Mouse (Mus musculus) fat pad, adult 2 months (tissue): Measurements from ENCODE around the gene Gm3880.
"Not testable (repeated sequence)": the region's sequence is repeated elsewhere in the genome, so short reads cannot be mapped to it uniquely, and the experiment has no call there.

Source experiments
- DNase-seq: peaks from one replicate; pipeline ENCODE4 v3.0.0-alpha.2; 2011; ENCODE audit warnings: low read depth, low spot score; ENCODE audit errors: extremely low read depth

The Gm3880 gene

DNA sequence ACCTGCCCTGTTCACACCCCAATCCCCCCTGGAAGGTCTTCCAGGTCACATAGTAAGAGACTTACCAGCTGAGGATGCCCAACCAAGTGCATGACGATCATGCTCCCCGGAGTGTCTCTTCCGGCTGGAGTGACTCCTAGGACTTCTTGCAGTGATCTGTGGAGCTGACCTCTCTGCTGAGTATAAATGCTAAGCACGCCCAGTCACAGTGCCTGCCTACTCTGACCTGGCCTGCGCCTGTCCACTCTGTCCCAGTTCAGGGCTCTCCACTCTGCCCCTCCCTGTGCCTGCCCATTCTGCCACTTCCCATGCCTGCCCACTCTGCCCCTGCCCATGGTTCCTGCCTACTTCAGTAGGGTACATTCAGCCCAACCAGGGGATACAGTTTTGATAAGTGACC lies at the start of gene Gm3880:
Gm3880 (minus strand) TSS at position 101 of the 400 bp plus-strand sequence.
- not testable (repeated sequence) for DNase-seq

DNA sequence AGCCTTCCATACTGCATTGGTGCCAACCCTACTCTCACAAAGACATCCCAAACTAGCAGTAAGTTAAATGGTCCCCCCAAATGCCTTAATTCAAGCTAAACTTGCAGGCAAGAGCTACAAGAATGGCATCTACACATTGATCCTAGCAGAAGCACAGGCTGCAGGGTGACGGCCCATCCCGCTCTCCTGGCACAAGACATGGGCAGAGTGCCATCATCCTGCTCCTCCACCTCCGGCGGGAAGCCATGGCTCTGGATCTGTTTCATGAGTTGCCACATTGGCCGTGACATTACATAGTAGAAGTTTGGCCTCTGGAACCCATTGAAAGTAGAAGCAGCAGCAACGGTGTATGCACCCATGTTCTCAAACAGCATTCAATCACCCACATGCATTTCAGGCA lies 37.5 kb upstream of the Gm3880 start:
- DNase-seq, result not testable (repeated sequence)

GRCm38 (mm10) chrX:102707535-102707934 lies 20.8 kb upstream of the Gm3880 start, which contains the start of the genes Gm9112 and Dmrtc1b:
Gene Gm9112, minus strand, starts transcription at chrX:102707635.
Gene Dmrtc1b, plus strand, starts transcription at chrX:102707865.
- DNase-seq, result not testable (repeated sequence)

DNA sequence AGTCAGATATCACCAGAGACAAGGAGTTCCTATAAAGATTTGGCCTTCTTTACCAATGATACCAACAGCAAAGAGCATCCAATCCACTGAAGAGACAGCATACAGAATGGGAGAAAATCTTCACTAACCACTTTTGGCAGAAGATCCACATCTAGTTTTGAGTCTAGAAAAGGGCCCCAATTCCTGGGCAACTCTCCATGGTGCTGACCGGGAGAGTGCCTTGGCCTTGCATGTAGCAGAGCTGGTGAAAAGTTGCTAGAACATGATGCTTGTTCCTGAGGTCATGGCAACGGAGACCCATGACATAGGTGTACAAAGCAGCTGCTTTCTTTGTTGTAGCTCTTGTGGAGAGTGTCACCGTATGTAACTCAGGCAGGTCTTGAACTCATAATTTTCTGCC lies 13.9 kb upstream of the Gm3880 start:
- DNase-seq, result not testable (repeated sequence)

DNA sequence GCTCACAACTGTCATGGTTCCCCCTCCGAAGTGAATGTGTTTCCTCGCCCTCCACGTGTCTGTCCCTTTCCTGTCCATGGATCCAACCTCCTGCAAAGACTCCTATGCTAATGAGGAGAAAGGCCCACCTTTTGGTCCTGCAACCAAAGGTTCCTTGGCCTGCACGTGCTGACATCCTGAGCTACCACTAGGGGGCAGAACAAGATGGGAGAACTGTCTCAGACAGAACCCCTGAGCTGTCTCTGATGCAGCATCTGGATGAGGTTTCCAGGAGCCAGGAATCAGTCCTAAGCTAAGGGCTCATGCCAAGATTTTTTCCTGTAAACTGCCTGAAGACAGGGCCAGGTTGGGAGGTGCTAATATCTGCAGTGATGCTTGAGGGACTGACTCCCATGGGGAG lies 2.5 kb upstream of the Gm3880 start:
- DNase-seq, result not testable (repeated sequence)

DNA sequence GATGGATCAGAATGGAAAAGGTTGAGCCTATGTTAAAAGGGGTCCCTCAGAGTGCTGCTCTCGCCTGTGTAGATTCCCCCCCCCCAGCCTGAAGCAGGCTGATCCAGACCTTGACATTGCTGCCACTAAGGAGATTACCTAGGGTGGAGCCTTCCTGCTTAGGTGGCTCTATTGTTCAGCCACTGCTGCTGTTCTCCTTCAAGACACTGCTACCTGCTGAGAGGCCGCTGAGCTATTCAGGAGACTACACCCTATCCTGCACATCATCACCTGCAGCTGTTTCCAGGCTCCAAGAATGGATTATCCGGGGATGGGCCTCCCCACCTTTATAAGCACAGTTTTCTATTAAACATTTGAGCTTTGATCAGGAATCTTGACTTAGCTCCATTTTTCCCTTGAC lies 2.1 kb downstream of the Gm3880 start:
- not testable (repeated sequence) for DNase-seq

DNA sequence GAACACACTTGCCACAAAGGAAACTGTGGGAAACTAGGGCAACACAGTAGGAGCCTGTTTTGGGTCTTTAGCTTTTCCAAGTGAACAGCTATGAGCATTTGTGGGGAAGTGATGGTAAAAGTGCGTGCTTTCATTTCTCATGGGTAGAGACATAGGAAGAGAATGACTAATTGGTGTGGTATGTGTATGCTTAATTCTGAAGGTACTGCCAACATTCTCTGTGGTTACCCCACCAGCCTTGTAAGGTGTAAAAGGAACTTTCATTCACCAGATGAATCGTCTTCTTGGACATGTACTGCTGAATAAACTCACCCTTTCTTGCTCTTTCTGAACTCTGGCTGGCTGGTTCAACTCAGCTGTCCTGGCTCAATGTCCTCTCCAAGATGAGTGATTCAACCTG lies 20.1 kb downstream of the Gm3880 start:
- no peak for DNase-seq

GRCm38 (mm10) chrX:102660712-102661111 lies 26.1 kb downstream of the Gm3880 start:
- no peak for DNase-seq

DNA sequence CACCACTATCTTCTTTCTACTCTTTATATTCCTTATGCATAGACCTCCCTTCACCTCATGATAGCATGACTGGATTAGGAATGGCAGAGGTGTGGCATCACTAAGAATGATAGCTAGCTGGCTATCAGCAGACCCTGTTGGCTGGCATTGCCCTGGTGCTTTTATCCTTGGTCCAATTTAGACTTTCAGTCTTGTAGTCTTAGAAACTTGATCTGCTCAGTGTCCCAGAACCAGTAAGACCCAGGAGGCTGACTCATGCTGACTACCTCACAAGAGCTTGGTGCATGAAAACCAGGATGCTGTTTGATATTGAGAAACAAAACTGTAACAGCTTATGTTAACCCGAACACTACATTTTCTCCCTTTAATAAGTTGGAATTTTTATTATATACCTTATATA lies 41.1 kb downstream of the Gm3880 start:
- DNase-seq, result no peak

GRCm38 (mm10) chrX:102645146-102645545 lies 41.6 kb downstream of the Gm3880 start:
- DNase-seq, result no peak

DNA sequence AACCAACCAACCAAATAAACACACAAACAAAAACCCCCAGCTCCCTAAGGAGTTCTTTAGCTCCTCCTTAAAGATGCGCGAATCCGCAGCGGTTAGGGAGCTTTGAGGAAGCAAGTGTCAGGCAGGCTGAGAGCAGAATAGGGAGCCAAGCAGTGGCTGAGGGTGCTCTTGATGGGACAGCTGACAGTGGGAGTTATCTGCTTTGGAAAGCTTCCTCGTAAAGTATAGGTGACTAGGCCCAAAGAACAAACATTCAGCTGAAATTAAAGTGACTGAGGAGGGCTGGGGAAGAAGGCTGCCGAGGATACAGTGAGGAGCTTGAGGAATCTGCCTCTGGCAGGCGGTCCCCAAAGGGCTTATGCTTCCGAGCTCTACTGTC lies 42.2 kb downstream of the Gm3880 start:
- DNase-seq, result no peak

- no peak for DNase-seq
Measured at GRCm38 (mm10) chrX:102643823-102644572, 42.8 kb downstream of the Gm3880 start, which contains the start of gene Phka1. Gene Phka1, minus strand, starts transcription at chrX:102644246.
